9 mouse cellular contexts compared by ENCODE assay signal in genomic region chr5:136173606-136174463, GRCm38 (mm10). TPM values are rescaled to one million over a fixed set of nuclear protein-coding genes. Genes with fewer than 3 reads are reported as not detected.
A peak's percentile ranks its signal among the peaks of the same experiment; 100 is the strongest.
DNase-seq lines count a peak whose midpoint lies in the region; ATAC-seq and TF ChIP-seq lines count a peak whose summit lies in the region.
"Had no signal": no experiment of that assay in that cellular context is flagged by ENCODE, and none has a peak within 500 bp of the region (broad histone marks: within the 10 kb centered on the region; RNA-seq: fewer than 3 reads in every experiment).

No protein-coding gene starts in this region.

- no peak overlapping the region for H3K4me2 ChIP-seq in limb, embryonic 14.5 days (replicated peaks; ENCODE audit: low read depth, low read length, severe bottlenecking)

- WGBS in limb, embryonic 14.5 days, result 50% methylated on average over 9 of the region's 9 CpGs
- 63% methylated on average over 9 of the region's 9 CpGs for WGBS in limb, embryonic 10.5 days

- no peak for TF ChIP-seq POLR2A in limb, embryonic 14.5 days (IDR thresholded peaks at IDR 0.05; ENCODE audit: borderline replicate concordance, extremely low read depth, insufficient read depth, insufficient read length)

- H3K27ac ChIP-seq in limb, embryonic 14.5 days (replicated peaks; ENCODE audit: low read depth, low read length), result no peak overlapping the region
- no peak overlapping the region for H3K27ac ChIP-seq in limb, embryonic 10.5 days

- no peak overlapping the region for H3K4me3 ChIP-seq in limb, embryonic 14.5 days (replicated peaks; ENCODE audit: low read length)
- H3K4me3 ChIP-seq in limb, embryonic 10.5 days, result no peak overlapping the region
- H3K4me3 ChIP-seq: megakaryocyte, embryonic 14.5 days had no signal

- H3K9me3 ChIP-seq in limb, embryonic 14.5 days (ENCODE audit: control insufficient read depth, low read length), result no peaks in the 10 kb centered on the region
- H3K9me3 ChIP-seq in limb, embryonic 10.5 days (replicated peaks), result no peaks in the 10 kb centered on the region
- H3K9me3 ChIP-seq: megakaryocyte, embryonic 14.5 days had no signal

- no peak overlapping the region for H3K9ac ChIP-seq in limb, embryonic 14.5 days (ENCODE audit: low read depth, low read length, severe bottlenecking)

- peaks cover 10% of the 10 kb centered on the region; the same call in 1 of the 2 replicates for H3K36me3 ChIP-seq in limb, embryonic 14.5 days (ENCODE audit: control insufficient read depth, insufficient read depth, low read length)
- H3K36me3 ChIP-seq in limb, embryonic 10.5 days, result peaks cover 20% of the 10 kb centered on the region

- ATAC-seq in limb, embryonic 14.5 days (ENCODE audit: low FRiP score, low read depth), result no peak

- no peaks in the 10 kb centered on the region for H3K27me3 ChIP-seq in limb, embryonic 14.5 days (ENCODE audit: control insufficient read depth, insufficient read depth, low read length)
- H3K27me3 ChIP-seq in limb, embryonic 10.5 days (ENCODE audit: low read depth, poor library complexity, severe bottlenecking), result peaks cover 8% of the 10 kb centered on the region; the same call in 1 of the 2 replicates
- H3K27me3 ChIP-seq: megakaryocyte, embryonic 14.5 days had no signal

- intact Hi-C loops in left cerebral cortex, postnatal 14 days (cut with DNase I), result no loop called here

- DNase-seq in adrenal gland, postnatal 10 days, result peak; percentile 67
- DNase-seq in adrenal gland, adult (ENCODE audit: inconsistent age in 2 of 2, low spot score in 1 of 2), result no peak
- peak; percentile 12 for DNase-seq in limb, embryonic 14.5 days (ENCODE audit: low spot score)
- DNase-seq in limb, embryonic 10.5 days (ENCODE audit: low spot score), result no peak
- peak; percentile 21 for DNase-seq in fibroblast of lung, adult 2 months (ENCODE audit: low read depth)
- DNase-seq in left cerebral cortex, postnatal 14 days (ENCODE audit: low spot score in 2 of 2), result peak; percentile 70 to 77
- peak; percentile 77 for DNase-seq in right cerebral cortex, adult 18-20 months
- DNase-seq in c-Kit-positive CD71-positive TER-119-positive erythroid progenitor cells, embryonic 14.5 days (ENCODE audit: low spot score), result no peak

- peaks cover 7% of the 10 kb centered on the region for H3K4me1 ChIP-seq in limb, embryonic 14.5 days (ENCODE audit: control insufficient read depth, insufficient read depth, low read length)
- H3K4me1 ChIP-seq in limb, embryonic 10.5 days, result peaks cover 18% of the 10 kb centered on the region

RNA-seq across cellular contexts. Expression of gene Orai2, which starts 3.3 kb away (rescaled TPM):
- total RNA-seq in adrenal gland, postnatal 10 days (2021), result 1 to 10 TPM; 5.1 to 6.6 TPM
- polyA plus RNA-seq in limb, embryonic 14.5 days (2012; rRNA removed), result 13.7 and 18.4 TPM in 2 replicates
- 9.0 and 10.2 TPM in 2 replicates for polyA plus RNA-seq in limb, embryonic 14.5 days (2014; fragmentation: Nextera tagmentation; extraction: Ambion mirVana)
- 5.5 and 6.6 TPM in 2 replicates for polyA plus RNA-seq in limb, embryonic 10.5 days (2016; fragmentation: Nextera tagmentation; extraction: Ambion mirVana)
- total RNA-seq in left cerebral cortex, postnatal 14 days (2021), result 10 to 100 TPM; 54.3 to 56.1 TPM

RNA-seq across cellular contexts. Expression of gene Prkrip1, which starts 24.9 kb away (rescaled TPM):
- 10 to 100 TPM; 30.0 to 33.2 TPM for total RNA-seq in adrenal gland, postnatal 10 days (2021)
- 20.4 and 32.4 TPM in 2 replicates for polyA plus RNA-seq in limb, embryonic 14.5 days (2012; rRNA removed)
- polyA plus RNA-seq in limb, embryonic 14.5 days (2014; fragmentation: Nextera tagmentation; extraction: Ambion mirVana), result 52.3 and 53.0 TPM in 2 replicates
- polyA plus RNA-seq in limb, embryonic 10.5 days (2016; fragmentation: Nextera tagmentation; extraction: Ambion mirVana), result 66.0 and 75.4 TPM in 2 replicates
- 10 to 100 TPM; 38.7 to 44.0 TPM for total RNA-seq in left cerebral cortex, postnatal 14 days (2021)

RNA-seq across cellular contexts. Expression of gene Alkbh4, which starts 37.9 kb away (rescaled TPM):
- total RNA-seq in adrenal gland, postnatal 10 days (2021), result 1 to 10 TPM; 5.6 to 9.2 TPM
- 20.0 and 28.9 TPM in 2 replicates for polyA plus RNA-seq in limb, embryonic 14.5 days (2012; rRNA removed)
- polyA plus RNA-seq in limb, embryonic 14.5 days (2014; fragmentation: Nextera tagmentation; extraction: Ambion mirVana), result 15.0 and 16.1 TPM in 2 replicates
- polyA plus RNA-seq in limb, embryonic 10.5 days (2016; fragmentation: Nextera tagmentation; extraction: Ambion mirVana), result 26.4 and 27.9 TPM in 2 replicates
- 1 to 10 TPM; 8.2 to 8.9 TPM for total RNA-seq in left cerebral cortex, postnatal 14 days (2021)

RNA-seq across cellular contexts. Expression of gene Lrwd1, which starts 38.0 kb away (rescaled TPM):
- total RNA-seq in adrenal gland, postnatal 10 days (2021), result 10 to 100 TPM in 1 of 2 experiments, 1 to 10 TPM in 1; 8.6 to 11.9 TPM
- polyA plus RNA-seq in limb, embryonic 14.5 days (2012; rRNA removed), result 59.4 and 71.7 TPM in 2 replicates
- 31.1 and 33.6 TPM in 2 replicates for polyA plus RNA-seq in limb, embryonic 14.5 days (2014; fragmentation: Nextera tagmentation; extraction: Ambion mirVana)
- polyA plus RNA-seq in limb, embryonic 10.5 days (2016; fragmentation: Nextera tagmentation; extraction: Ambion mirVana), result 62.4 and 66.4 TPM in 2 replicates
- total RNA-seq in left cerebral cortex, postnatal 14 days (2021), result 10 to 100 TPM; 12.4 to 14.1 TPM

RNA-seq across cellular contexts. Expression of gene Polr2j, which starts 57.4 kb away (rescaled TPM):
- total RNA-seq in adrenal gland, postnatal 10 days (2021), result 10 to 100 TPM; 84.1 to 89.4 TPM
- 148 and 156 TPM in 2 replicates for polyA plus RNA-seq in limb, embryonic 14.5 days (2012; rRNA removed)
- 245 and 251 TPM in 2 replicates for polyA plus RNA-seq in limb, embryonic 14.5 days (2014; fragmentation: Nextera tagmentation; extraction: Ambion mirVana)
- 283 and 310 TPM in 2 replicates for polyA plus RNA-seq in limb, embryonic 10.5 days (2016; fragmentation: Nextera tagmentation; extraction: Ambion mirVana)
- 10 to 100 TPM; 86.2 to 86.3 TPM for total RNA-seq in left cerebral cortex, postnatal 14 days (2021)

Comparison
In these comparisons a context has a peak if more than half of its experiments do, and no peak if none do; other contexts are left out.
1. DNase-seq: peak in adrenal gland, postnatal 10 days (single experiment), limb, embryonic 14.5 days (single experiment), fibroblast of lung, adult 2 months (single experiment), left cerebral cortex, postnatal 14 days (2 of 2) and right cerebral cortex, adult 18-20 months (single experiment); none in adrenal gland, adult (0 of 2), limb, embryonic 10.5 days (single experiment) and c-Kit-positive CD71-positive TER-119-positive erythroid progenitor cells, embryonic 14.5 days (single experiment).
2. RNA of gene Orai2, which starts 3.3 kb away (total RNA-seq): 54.3 to 56.1 TPM in left cerebral cortex, postnatal 14 days; 5.1 to 6.6 TPM in adrenal gland, postnatal 10 days; every median in the first group is over 4 times any median in the second.